Mouse (Mus musculus) c-Kit-positive CD71-positive TER-119-negative erythroid progenitor cells, embryonic 14.5 days (primary cell): ENCODE data around the gene Otulin.

Experiments
- DNase-seq: peaks from one replicate; pipeline ENCODE4 v3.0.0-alpha.2; 2013; ENCODE audit warnings: low read depth

Gene Otulin

DNA sequence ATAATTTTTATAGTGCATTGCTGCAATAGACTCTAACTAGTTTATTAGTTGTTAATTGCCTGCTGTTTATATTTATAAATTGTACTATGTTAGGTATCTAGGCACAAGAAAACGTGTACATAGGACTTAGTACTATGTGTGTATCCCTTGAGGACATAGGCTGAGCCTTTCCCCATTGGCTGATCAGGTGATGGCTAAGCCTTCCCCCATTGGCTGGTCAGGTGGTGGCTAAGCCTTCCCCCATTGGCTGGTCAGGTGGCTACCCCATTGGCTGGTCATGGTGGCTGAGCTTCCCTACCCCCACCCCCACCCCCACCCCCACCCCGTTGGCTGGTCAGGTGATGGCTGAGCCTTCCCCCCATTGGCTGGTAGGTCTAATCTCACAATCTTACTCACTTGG lies 50.6 kb downstream of the Otulin start:
- DNase-seq = no peak

DNA sequence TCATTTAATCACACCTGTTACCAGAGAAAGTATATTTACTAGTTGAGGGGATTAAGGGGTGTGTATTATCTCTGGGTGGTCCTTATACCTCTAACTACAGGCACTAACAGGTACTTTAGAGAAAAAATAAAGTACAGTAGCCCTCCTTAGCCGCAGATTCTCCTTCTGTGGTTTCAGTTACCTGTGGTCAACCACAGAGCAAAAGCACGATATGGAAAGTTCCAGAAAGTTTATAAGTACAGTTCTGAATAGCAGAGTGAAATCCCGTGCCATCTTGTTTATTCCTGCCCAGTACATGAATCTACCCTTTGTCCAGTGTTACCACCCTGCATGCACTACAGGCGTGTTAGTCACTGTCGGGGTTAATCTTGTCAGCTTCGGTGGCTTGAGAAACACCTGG lies 51.6 kb downstream of the Otulin start:
- DNase-seq = no peak

DNA sequence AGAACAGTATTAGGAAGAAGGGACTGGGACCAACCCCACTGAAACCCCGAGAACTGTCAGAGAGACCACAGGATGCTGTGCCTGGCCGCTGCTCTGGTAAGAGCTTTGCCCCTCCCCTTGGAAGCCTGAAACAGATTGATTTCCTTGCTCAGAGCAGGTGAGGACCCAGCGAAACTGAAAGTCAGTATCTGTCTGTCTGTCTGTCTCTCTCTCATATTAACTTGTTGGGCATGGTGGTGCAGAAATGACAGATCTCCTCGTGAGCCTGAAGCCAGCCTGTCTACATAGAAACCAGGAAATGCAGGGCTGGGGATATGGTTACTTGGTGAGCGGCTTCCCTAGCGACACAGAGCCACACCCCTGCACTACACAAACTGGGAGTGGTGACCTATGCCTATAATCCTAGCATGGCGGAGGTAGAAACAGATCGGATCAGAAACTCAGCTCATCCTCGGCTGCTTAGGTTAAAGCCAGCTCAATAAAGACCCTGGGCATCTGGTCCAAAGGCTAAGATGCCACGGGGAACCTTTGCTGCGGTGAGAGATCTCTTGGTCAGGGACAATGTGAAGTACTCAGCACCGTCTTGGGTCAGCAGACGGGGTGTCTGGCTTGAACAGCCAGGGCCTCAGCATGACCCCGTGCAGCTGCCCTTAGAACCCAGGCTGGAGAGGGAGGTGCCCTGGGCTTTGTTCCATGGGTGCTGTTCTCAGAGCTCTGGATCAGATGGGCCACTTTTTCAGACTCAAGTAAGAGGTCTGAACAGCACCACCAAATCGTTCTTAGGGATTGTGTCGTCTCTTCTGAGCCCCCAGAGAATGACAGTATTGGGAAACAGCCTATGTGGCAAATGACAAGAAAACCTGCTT lies 52.3 kb downstream of the Otulin start:
- no peak for DNase-seq

DNA sequence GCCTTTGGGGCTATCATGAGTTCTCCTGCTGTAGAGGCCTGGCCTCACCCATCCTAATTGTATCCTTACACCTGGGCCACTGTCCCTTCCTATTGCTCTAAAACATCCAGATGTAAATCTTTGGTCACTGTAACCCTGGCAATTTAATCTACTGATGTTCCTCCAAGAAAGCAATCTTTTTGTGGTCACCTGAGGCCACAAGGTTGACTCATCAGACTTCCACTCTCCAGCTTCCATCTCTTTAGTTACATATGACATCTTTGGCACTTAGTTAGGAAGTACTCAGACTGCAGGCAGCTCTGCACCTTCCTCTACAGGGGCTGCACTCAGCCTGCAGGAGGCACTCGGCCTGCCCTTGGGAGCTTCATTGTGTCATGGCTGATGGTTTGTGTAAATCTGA lies 53.6 kb downstream of the Otulin start:
- no peak for DNase-seq

DNA sequence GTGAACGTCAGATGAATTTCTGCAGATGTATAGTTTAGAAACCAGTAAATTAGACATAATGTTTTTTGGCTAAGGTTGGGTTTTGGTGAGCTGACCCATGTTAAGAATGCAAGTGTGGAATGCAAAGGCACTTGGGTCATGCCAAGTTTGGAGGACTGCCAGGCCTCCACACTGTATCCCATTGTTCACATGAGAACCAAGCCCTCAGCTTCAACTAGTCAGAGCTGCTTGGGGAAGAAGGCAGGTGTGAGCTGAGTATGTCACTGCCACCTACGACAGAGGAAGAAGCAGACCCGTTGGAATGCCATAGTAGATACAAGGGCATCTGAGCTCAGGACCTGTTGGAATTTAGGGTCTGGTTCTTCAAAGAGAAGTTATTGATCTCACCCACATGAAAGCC lies 54.6 kb downstream of the Otulin start:
- no peak for DNase-seq

DNA sequence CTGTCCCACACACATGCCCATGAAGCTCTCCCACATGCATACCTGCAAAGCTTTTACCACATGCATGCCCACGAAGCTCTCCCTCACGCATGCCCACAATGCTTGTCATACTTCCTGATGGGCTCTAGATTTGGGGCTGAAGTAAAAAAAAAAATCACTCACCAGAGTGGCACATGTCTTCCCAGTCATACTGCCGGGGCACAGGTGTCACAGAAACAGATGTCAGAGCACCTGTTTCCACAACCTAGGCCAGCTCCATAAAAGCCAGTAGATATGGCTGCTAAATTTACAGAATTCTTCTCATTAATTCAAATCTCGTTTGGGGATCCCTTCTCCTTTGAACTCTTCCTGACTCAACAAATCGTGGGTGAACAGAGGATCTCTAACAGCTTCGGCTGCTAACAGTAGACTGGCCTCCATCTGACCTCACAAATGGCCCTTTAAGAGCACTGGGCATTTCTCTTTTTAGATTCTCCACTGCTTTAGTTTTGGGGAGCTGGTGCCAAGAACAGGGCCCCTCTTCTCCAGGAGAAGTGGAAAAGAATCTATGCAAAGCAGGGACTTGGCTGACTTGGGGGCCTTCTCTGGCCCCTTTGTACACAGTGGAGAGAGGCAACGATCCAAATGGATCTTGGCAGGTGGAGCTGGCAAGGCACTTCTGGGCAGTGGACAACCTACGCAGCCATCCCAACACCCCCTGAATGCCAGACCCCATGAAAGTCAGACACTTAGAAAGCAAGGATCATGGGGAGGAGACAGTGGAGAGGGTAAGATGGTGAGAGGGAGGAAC lies 55.3 kb downstream of the Otulin start:
- DNase-seq = no peak

DNA sequence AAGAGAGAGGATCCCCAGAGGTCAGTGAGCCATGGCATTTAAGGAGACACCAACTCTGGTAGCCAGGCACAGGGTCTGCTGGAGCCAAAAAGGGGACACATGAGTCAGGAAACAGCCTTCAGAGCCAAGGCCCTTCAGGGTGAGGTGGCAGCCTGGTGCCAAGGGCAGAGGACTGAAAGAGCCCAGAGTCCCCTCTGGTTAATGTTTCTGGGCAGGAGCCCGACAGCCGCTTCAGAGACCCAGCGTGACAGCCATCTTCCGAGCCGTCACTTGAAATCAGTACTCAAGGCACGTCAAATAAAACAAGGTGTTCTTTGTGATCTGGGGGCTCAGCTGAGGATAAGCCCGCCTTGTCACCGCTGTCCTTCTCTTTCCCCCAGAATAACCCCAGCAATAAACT lies 59.3 kb downstream of the Otulin start:
- no peak for DNase-seq

DNA sequence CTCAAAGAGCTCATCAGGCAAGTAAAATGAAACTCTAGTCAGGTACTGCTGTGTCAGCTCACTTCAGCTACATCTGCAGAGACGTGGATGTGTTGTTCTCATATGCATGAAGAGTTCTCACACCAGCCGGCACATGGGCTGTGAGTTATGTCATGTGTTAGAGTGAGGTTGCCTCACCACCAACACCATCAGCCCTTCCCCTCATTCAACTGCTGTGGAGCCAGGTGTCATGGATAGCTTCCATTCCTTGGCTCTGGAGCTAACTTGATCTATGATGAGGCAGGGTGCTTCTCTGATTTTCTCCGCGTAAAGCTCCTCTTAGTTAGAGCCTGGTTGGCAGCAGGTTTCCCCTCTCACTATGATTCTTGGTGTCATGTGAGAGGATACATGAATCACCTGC lies 60.1 kb downstream of the Otulin start:
- DNase-seq = no peak

DNA sequence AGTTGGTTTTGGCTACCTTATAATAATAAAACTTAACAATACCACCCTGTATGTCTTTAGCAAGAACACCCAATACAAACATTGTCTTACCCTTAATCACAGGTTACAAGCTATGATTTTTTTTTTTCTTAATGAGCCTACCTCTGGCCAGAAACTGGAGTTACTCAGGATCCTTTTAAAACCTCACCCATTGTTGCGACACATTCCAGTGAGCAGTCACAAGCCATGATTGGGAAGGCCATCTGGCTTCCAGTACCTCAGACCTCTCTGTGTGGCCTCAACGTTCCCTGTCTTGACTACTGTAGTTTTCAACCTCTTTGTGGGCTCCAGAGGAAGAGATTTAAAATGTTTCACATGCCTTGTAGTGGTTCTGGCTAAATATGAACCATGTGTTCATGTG lies 60.6 kb downstream of the Otulin start:
- no peak for DNase-seq

DNA sequence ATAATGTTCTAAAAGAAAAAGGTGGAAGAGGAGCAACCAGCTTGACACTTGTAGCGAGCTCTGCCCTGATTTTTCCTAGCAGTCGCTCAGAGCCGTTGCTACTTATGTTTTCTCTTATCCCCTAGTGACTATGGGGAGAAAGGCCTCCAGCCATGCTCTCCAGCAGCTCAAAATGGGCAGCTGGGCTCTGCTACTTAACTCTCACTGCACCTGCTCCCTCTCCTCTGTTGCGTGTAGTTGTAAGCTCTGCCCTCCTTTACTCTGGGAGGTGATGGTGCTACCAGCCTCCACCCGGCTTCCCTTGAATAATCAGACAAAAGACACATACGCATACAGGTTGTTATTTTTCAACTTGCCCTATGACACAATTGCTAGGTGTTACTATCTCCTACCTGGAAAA lies 62.1 kb downstream of the Otulin start:
- no peak for DNase-seq

DNA sequence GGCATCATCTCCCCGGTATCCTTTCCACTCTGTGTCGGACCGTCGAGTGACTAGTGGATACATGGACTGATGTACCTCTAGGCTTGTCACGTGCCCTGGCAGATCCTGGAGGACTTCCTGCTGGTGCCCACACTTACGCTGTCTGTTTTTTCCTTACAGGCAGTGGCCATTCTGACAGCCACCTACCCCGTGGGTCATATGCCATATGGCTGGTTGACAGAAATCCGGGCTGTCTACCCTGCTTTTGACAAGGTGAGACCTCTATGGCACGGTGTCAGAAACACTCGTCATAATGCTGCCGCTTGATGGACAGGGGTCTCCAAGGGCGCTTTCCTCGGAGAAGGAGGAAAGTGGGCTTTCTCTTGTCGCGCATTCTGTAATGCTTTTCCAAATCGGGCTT lies 63.1 kb downstream of the Otulin start:
- no peak for DNase-seq

DNA sequence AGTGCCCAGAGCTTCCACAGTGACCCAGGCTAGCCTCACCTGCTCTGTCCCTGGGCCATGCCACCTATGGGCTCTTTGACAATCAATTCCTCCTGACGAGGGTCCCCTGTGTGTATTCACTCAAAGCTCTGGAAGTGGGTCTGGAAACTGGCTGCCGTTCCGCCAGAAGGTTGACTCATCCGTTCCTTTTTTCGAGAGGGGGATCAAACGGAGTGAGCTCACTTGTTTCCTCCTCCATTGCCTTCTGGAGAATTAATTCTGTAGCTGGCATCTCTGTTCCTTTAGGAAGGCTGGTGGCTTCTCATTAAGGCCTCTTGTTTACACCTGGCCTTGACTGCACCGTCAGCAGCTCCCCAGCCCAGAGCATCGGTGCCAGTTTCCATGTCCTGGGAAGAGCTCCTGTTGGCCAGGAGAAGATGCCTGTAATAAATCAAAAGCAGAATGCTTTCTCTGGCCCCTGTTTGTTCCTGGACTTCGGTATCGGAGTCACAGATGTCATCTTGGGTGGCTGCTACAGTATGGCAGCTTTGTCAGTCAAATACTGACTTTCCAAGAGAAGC lies 64.8 kb downstream of the Otulin start:
- no peak for DNase-seq

DNA sequence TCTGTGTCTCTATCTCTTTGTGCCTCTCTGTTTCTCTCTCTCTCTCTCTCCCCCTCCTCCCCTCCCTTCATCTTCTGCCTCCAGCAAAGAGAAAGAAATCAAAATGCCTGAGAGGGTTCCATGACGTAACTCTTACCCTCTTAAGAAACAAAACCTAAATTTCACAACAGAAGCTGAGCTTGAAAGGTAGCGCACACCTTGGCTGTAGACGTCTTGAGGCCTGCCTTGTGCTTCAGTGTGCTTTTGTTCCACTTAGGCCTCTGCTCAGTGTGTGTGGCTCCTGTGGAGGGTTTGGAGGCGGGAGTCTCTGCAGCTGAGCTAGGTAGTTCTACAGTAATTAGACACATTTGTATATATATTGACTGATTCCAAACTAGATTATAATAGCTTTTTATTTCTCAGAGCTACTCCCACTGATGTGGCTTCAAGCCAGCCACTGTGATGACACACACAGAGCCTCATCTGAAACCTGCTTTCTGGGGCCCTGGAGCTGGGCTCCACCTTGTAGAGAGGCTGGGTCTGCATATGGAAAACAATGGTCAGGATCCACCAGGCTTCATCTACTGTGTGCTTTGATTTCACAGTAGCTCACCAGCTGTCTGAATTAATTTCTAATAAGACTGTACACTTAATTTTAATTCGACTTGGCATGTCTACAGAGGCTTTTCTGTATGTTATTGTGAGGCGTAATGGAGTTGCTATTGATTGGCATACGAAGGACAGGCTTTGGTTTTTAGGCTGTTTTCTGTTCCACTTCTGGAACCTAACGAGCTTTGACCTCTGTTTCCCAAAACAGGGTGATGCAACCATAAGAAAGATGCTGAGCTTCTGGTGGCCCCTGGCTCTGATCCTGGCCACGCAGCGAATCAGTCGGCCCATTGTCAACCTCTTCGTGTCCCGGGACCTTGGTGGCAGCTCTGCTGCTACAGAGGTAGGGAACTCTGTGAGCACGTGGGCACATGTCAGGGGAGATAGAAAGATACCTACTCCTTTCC lies 66.1 kb downstream of the Otulin start:
- DNase-seq = no peak

DNA sequence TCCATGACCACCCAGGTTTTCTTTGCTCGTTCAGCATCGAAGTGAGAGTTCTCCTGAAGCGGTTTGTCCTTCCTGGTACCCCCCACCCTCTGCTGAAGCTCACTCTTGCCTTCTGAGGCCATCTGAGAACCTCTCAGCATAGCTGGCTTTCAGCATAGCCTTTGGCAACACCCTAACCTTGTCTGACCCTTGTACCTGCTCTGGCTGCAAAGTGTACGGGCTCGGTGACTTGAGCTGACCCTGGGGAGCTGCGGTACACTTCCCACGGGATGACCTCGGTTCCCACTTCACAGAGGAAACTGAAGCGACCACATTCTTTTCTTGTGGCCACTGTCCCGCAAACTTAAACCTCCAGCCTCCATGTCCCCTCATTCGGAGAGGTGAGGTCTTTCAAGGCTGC lies 70.2 kb downstream of the Otulin start:
- DNase-seq = no peak

DNA sequence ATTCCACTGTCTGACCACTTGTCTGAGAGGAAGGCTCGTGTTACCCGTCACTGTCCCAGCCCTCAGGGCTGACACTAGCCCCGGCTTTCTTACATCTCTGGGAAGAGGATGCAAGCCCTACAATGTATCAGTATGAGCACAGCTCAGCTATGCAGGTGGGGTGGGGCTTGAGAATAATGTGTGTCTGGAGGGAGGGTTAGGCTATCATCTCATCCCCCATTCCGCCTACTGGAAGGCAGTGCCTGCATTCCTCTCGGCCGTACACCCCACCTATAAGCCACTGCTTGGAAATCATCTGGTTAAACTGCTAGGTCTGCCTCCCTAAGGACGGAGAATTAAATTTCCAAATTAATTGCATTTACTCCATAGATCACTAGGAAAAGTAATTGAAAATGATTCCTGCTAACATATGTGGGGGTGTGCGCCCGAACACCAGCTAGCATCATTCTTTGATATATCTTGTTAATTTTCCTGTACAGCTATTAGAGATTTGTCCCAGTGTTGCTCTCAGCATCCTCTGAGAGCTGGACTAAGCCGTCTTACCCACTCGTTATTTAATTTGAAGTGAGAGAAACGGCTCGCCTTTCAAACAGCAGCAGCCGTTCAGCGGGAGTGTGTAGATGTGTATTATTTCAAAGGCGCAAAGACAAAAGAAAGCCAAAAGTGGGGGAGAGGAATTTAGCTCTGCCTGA lies 71.9 kb downstream of the Otulin start:
- no peak for DNase-seq

DNA sequence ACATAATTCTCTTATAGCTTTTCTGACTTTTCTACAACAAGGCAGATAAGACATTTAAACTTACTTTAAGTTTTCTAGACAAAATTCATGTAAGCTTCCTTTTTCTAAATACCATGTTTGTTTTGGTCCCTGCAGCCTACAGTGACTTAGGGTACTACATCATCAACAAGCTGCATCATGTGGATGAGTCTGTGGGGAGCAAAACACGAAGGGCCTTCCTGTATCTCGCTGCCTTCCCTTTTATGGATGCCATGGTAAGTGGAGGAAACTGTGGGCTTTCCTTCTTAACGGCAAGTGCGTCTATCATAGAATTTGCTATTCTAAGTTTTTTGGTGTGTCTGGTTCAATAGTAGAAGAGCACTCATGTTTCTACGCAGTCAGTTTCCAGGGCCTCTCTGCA lies 76.9 kb downstream of the Otulin start:
- DNase-seq = no peak

DNA sequence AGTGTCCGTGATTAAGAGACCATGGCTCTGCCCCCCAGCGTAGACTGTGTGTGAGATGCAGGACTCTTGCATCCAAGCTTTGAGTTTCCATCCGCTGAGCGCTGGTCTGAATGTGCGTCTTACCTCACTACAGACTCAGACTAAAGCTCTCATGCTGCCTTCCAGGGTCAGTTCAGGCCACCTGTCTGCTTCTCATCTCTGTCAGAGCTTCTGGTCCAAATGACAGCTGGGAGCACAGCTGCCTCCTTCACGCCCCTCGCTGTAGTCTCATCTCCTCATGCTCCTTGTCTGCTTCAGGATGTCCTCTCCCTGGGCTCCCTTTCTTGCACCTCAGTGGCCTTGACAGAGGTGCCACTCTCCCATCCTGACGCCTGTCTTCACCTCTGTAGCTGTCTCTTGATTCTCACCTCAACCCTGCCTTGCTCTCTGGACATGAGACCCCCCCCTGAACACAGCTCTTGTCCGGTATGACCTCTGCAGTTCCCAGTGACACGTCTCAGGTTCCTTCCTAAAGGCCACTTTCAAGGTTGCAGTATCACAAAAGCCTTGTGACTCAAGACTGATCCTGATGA lies 78.3 kb downstream of the Otulin start:
- no peak for DNase-seq

DNA sequence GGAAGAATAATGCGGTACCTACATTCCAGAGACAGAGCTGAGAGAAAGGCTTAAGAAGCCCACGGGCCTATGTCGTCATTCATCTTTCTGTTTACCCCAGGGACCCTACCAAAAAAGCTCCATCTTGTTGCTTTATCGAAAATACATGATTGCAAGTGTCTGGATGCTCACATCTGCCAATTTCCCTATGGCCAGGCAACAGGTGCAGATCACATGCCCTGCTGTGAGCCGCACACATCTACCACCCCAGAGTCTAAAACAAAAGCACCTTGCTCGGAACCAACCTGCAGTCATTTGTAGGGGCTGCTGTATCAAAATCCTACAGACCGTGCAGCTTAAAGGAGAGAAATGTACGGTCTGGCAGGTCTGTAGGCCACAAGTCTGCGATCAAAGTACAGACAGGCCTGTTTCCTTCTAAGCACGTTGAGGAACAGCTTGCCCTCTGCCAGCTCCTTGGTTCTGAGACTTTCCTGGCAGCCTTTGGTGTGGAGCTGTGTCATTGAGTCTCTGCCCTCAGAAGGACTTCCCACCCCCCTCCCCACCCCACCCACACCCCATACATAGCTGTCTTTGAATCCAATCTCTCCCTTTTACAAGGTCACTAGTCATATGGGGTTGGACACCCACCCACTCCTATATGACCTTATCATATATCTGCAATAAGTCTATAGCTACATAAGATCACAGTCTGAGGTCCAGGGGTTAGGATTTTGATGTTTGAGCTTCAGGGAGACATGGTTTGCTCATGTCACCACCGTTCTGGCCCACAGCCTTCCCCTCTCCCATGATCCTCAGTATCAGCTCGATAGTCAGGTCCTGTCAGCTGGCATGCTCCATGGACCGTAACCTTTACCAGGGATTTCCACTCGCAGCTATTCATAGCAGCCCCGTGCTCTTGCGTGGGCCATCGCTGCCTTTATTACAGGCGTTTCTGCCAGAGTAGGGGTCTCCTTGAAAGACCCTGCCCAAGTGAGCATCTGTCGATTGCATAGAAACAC lies 79.1 kb downstream of the Otulin start:
- DNase-seq = no peak

DNA sequence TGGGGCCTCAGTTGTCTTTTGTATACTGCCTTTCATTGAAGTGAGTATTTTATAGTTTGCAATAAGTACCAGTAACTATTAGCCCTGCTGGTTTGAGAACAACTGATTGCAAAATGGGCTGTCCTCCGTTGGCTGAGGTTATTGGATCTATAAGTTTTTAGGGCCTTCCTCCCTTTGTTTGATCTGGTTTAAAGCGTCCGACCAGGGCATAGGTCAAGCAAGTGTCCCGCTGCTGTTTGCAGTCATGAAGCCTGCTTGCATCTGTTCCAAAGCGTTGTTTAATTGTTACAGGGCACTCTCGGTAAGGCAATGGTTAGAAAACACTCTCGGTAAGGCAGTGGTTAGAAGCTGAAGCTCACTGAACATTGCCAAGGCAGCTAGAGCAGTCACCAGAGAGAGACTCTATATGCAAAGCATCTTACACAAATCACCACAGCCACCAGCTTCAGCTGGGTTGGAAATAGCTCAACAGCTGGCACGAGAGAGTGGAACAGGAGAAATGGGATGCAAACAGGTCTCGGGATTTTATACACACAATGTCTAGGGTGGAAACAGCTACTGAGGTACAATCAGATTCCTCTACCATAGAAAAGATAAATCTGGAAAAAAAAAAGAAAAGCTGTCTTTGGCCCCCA lies 80.0 kb downstream of the Otulin start:
- DNase-seq = no peak
